Mouse (Mus musculus) layer of hippocampus, postnatal 36 days (tissue): ENCODE measurements around the gene Btbd7. TPM values are rescaled to one million over a fixed set of nuclear protein-coding genes. Genes with fewer than 3 reads are reported as not detected.

Experiments
- DNase-seq, 2 experiments: peaks; one replicate each; pipeline ENCODE4 v3.0.0; 2022
- total RNA-seq, 2 experiments: library from RNA; stranded (reverse); gene quantifications; 2 replicates each; pipeline ENCODE4 v1.2.3; 2021

The Btbd7 gene
- total RNA-seq, 2 experiments from 2014 or later, result 17.6 to 21.8 TPM

DNA sequence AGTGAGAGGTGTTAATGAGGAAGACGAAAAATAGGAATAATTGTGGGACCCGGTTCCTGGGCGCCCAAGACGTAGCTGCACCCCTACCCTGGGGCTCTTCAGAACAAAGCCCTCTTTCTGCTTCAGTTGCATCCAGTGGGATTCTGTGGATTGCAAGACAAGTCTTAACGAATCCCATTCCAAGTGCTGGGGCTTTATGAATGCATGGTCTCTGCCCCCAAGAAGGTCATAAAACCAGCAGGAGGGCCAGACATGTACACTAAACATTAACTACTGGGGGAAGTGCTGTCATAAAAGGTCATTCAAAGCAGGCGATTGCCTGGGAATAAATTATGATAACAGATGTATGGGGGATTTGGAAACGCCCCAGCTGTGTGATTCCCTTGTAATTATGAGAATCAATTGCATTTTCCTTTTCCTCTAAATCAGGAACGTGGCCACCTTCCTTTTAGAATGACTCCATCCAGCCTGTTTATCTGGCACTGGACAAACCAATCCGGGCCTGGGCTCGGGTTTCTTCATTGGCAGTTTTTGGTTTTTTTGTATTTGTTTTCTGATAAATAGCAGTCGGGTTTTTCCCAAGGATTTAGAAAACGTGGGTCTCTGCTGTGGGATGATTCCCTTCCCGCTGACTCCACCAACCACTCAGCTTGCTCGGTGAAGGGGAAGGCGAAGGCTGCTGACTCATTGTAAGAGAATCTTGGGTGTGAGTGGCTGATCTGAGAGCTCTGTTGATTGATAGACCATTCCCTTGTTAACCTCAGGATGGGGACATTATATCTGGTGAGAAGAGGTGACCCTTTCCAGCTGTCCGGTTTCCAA, 147.3 kb downstream of the Btbd7 start:
- DNase-seq, result no peak

Other genes with a start within 250 kb of the Btbd7 start
- gene Itpk1, start 173.5 kb downstream of the Btbd7 start, total RNA-seq, result 10 to 100 TPM; 64.3 to 64.8 TPM
- gene Moap1, start 134.8 kb downstream of the Btbd7 start, total RNA-seq, result 10 to 100 TPM; 26.1 to 26.5 TPM
- gene Tmem251, start 134.7 kb downstream of the Btbd7 start, total RNA-seq, result 1 to 10 TPM; 5.0 to 6.0 TPM
- gene Gm28051, start 120.7 kb downstream of the Btbd7 start, total RNA-seq, result not detected
- 10 to 100 TPM; 13.2 to 14.4 TPM for gene Gon7, start 120.7 kb downstream of the Btbd7 start, total RNA-seq
- gene Ubr7, start 120.5 kb downstream of the Btbd7 start, total RNA-seq, result 10 to 100 TPM; 32.1 to 34.2 TPM
- gene Gm20604, start 119.8 kb downstream of the Btbd7 start, total RNA-seq, result 10 to 100 TPM; 15.0 to 16.9 TPM
- not detected for gene Cox8c, start 20.8 kb upstream of the Btbd7 start, total RNA-seq
- 10 to 100 TPM; 53.0 to 57.7 TPM for gene Unc79, start 70.4 kb upstream of the Btbd7 start, total RNA-seq